Mouse (Mus musculus) liver, embryonic 11.5 days (tissue): ENCODE data around the gene Vmn1r37. TPM values are rescaled to one million over a fixed set of nuclear protein-coding genes. Genes with fewer than 3 reads are reported as not detected.
"Not testable (repeated sequence)": the region's sequence is repeated elsewhere in the genome, so short reads cannot be mapped to it uniquely, and the experiment has no call there.

ENCODE experiments used
- ATAC-seq: fragments of 200-750 bp; cut with Nextera tagmentation; replicated peaks from 2 replicates; pipeline ENCODE4 v1.8.0; 2017; ENCODE audit warnings: moderate number of reproducible peaks, mild to moderate bottlenecking, moderate TSS enrichment, moderate library complexity; ENCODE audit not compliant: low FRiP score
- DNase-seq: peaks from one replicate; pipeline ENCODE4 v3.0.0-alpha.2; 2017; ENCODE audit warnings: low spot score
- H3K27ac ChIP-seq: fragments of 300-500 bp; sonication (generic); 2 replicates; pipeline ENCODE4 v1.5.1; 2014; ENCODE audit warnings: mild to moderate bottlenecking, low read depth, low read length, control low read depth
- H3K27me3 ChIP-seq: fragments of 300-500 bp; sonication (generic); replicated peaks from 2 replicates; pipeline ENCODE4 v1.6.1; 2014; ENCODE audit warnings: low read length, mixed read lengths; ENCODE audit not compliant: control insufficient read depth, insufficient read depth
- H3K36me3 ChIP-seq: fragments of 300-500 bp; sonication (generic); 2 replicates; pipeline ENCODE4 v1.6.1; 2014; ENCODE audit warnings: mild to moderate bottlenecking, low read length, moderate library complexity, mixed read lengths; ENCODE audit not compliant: control insufficient read depth, insufficient read depth
- H3K4me1 ChIP-seq: fragments of 300-500 bp; sonication (generic); replicated peaks from 2 replicates; pipeline ENCODE4 v1.6.1; 2014; ENCODE audit warnings: low read length, mixed read lengths; ENCODE audit not compliant: control insufficient read depth, insufficient read depth
- H3K4me2 ChIP-seq: fragments of 300-500 bp; sonication (generic); 2 replicates; pipeline ENCODE4 v1.6.1; 2014; ENCODE audit warnings: mild to moderate bottlenecking, control low read depth, moderate library complexity
- H3K4me3 ChIP-seq: fragments of 300-500 bp; sonication (generic); 2 replicates; pipeline ENCODE4 v1.5.1; 2014; ENCODE audit warnings: low read depth, low read length, control low read depth
- H3K9ac ChIP-seq: fragments of 300-500 bp; sonication (generic); 2 replicates; pipeline ENCODE4 v1.6.1; 2014; ENCODE audit warnings: low read depth, low read length, control low read depth
- H3K9me3 ChIP-seq: fragments of 300-500 bp; sonication (generic); 2 replicates; pipeline ENCODE4 v1.6.1; 2016; ENCODE audit warnings: low read length, inconsistent platforms, mixed read lengths; ENCODE audit not compliant: control insufficient read depth
- WGBS: fragments of 180-500 bp; shearing (Covaris S2); extraction: QIAGEN DNeasy Blood & Tissue Kit; methylation state at CpG from one replicate; pipeline ENCODE4 v1.1.7; 2014; 5-methylcytosine and 5-hydroxymethylcytosine counted together
- polyA plus RNA-seq: library from polyadenylated mRNA; unstranded; fragments of >200 nt; fragmentation: Nextera tagmentation; extraction: Ambion mirVana; gene quantifications from 2 replicates; pipeline ENCODE4 v1.2.1, GENCODE M21; 2014

Gene Vmn1r37
- not detected in 2 replicates for polyA plus RNA-seq

DNA sequence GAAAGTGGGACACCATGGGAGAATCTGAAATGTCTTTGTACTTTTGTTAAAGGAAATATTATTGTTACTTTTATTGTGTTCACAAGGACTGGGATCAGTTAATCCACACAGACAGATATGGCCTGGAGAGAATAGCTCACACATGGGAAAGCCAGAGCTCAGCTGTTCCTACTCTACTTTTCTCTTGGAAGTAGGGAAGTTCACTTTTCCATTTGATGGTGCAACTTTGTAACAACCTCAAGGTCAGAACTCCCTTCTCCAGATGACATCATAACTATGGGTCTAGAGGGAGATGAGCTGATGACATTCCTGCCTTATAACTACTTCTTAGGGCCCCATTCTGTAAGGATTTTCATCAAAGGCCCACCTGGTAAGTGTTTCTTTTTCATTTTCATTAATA, at the start of gene Vmn1r37:
TSS of gene Vmn1r37 (plus strand) at position 301 of the 400 bp plus-strand sequence.
- not testable (repeated sequence) for H3K27me3 ChIP-seq, H3K4me1 ChIP-seq, H3K36me3 ChIP-seq, H3K9ac ChIP-seq, DNase-seq, ATAC-seq, H3K9me3 ChIP-seq, H3K27ac ChIP-seq, H3K4me3 ChIP-seq, H3K4me2 ChIP-seq

DNA sequence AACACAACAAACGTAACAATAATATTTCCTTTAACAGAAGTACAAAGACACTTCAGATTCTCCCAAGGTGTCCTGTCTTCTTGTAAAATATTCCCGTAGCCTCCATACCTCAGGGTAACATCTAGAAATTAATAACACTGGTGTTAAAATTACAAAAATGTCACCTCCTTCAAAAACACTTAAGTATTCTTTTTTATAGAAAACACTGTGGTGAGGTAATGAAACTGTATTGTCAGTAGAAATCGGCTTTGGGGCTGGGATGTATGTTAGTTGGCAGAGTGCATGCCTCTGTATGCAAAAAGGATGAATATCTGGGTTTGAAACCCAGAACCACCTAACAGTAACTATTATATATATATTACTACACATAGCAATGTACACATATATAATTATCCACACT, 43.4 kb upstream of the Vmn1r37 start, which contains the start of gene Vmn1r35:
TSS of gene Vmn1r35 (minus strand) at position 101 of the 400 bp plus-strand sequence.
- WGBS, result 74% methylated on average over 3 of the region's 3 CpGs
- no peak for ATAC-seq

GRCm38 (mm10) chr6:66708901-66709300, 20.3 kb upstream of the Vmn1r37 start:
- no peak overlapping the region for H3K4me3 ChIP-seq
- no peak overlapping the region for H3K4me2 ChIP-seq
- H3K36me3 ChIP-seq, result no peaks in the 10 kb centered on the region
- no peaks in the 10 kb centered on the region for H3K9me3 ChIP-seq
- ATAC-seq (no peak), DNase-seq (no peak)
- no peak overlapping the region for H3K27ac ChIP-seq
- H3K27me3 ChIP-seq, result no peaks in the 10 kb centered on the region
- H3K9ac ChIP-seq, result no peak overlapping the region
- H3K4me1 ChIP-seq, result no peaks in the 10 kb centered on the region

More for the DNA sequence above, 43.4 kb upstream of the Vmn1r37 start, which contains the start of gene Vmn1r35:
- H3K27me3 ChIP-seq, result no peaks in the 10 kb centered on the region
- H3K4me2 ChIP-seq, result no peak within 1 kb of the TSS
- H3K36me3 ChIP-seq, result no peaks in the 10 kb centered on the region
- H3K9ac ChIP-seq, result no peak within 1 kb of the TSS
- no peaks in the 10 kb centered on the region for H3K4me1 ChIP-seq
- no peaks in the 10 kb centered on the region for H3K9me3 ChIP-seq
- no peak within 1 kb of the TSS for H3K27ac ChIP-seq
- H3K4me3 ChIP-seq, result no peak within 1 kb of the TSS
- no peak for DNase-seq

DNA sequence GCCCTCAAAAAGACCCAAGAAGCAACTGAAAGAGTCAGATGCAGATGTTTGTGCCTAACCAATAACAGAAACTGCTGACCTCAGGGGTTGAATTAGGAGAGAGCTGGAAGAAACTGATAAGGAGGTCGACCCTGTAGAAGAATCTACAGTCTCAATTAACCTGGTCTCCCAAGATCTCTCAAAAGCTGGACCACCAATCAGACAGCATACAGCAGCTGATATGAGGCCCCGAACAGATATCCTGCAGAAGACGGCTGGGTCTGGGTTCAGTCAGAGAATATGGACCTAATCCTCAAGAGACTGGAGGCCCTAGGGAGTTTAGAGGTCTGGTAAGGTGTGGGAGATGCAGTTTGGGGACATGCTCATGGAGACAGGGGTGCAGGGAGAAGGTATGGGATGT, 15.3 kb upstream of the Vmn1r37 start:
- DNase-seq (no peak), ATAC-seq (peak; percentile 68)
- Histone ChIP-seq H3K27ac (no peak overlapping the region), H3K27me3 (no peaks in the 10 kb centered on the region), H3K36me3 (no peaks in the 10 kb centered on the region), H3K4me1 (no peaks in the 10 kb centered on the region), H3K9me3 (no peaks in the 10 kb centered on the region), H3K4me2 (no peak overlapping the region), H3K4me3 (no peak overlapping the region), H3K9ac (no peak overlapping the region)
- WGBS, result 41% methylated on average over 3 of the region's 3 CpGs

DNA sequence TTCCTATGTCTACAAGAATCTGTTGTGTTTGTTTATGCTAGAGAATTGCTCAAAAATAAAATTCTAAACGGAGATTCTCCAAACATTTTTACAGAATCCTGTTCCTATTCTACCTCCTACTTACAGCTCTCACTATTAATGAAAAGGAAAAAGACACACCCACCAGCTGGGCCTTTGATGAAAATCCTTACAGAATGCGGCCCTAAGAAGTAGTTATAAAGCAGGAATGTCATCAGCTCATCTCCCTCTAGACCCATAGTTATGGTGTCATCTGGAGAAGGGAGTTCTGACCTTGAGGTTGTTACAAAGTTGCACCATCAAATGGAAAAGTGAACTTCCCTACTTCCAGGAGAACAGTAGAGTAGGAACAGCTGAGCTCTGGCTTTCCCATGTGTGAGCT, 10.1 kb upstream of the Vmn1r37 start, which contains the start of gene Vmn1r36:
TSS of gene Vmn1r36 (minus strand) at position 101 of the 400 bp plus-strand sequence.
- WGBS, result 47% methylated on average over 2 of the region's 2 CpGs
- H3K4me3 ChIP-seq, ATAC-seq, H3K36me3 ChIP-seq, H3K9me3 ChIP-seq, H3K4me2 ChIP-seq, H3K4me1 ChIP-seq, H3K9ac ChIP-seq, H3K27ac ChIP-seq, DNase-seq, H3K27me3 ChIP-seq: not testable (repeated sequence)

DNA sequence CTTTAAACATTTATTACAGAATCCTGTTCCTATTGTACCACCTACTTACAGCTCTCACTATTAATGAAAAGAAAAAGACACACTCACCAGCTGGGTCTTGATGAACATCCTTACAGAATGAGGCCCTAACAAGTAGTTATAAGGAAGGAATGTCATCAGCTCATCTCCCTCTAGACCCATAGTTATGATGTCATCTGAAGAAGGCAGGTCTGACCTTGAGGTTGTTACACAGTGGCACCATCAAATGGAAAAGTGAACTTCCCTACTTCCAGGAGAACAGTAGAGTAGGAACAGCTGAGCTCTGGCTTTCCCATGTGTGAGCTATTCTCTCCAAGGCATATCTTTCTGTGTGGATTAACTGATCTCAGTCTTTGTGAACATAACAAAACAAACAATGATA, 53.3 kb downstream of the Vmn1r37 start, which contains the start of gene Vmn1r38:
TSS of gene Vmn1r38 (minus strand) at position 101 of the 400 bp plus-strand sequence.
- H3K4me2 ChIP-seq, H3K36me3 ChIP-seq, H3K4me1 ChIP-seq, H3K27me3 ChIP-seq, H3K27ac ChIP-seq, ATAC-seq, DNase-seq, H3K4me3 ChIP-seq, H3K9ac ChIP-seq, H3K9me3 ChIP-seq: not testable (repeated sequence)

Other genes starting within 250 kb of the Vmn1r37 start
- 131 and 137 TPM in 2 replicates for gene Mad2l1, start 194.0 kb upstream of the Vmn1r37 start, polyA plus RNA-seq
- 0.09 TPM in 1 of 2 replicates, not detected in the other for gene Vmn1r32, start 169.3 kb upstream of the Vmn1r37 start, polyA plus RNA-seq
- gene Vmn1r33, start 111.1 kb upstream of the Vmn1r37 start, polyA plus RNA-seq, result not detected in 2 replicates
- gene Vmn1r34, start 85.5 kb upstream of the Vmn1r37 start, polyA plus RNA-seq, result not detected in 2 replicates
- gene Vmn1r35, start 43.5 kb upstream of the Vmn1r37 start, polyA plus RNA-seq, result not detected in 2 replicates
- not detected in 2 replicates for gene Vmn1r36, start 10.2 kb upstream of the Vmn1r37 start, polyA plus RNA-seq
- gene Vmn1r38, start 53.2 kb downstream of the Vmn1r37 start, polyA plus RNA-seq, result not detected in 2 replicates
- gene Vmn1r39, start 81.2 kb downstream of the Vmn1r37 start, polyA plus RNA-seq, result not detected in 2 replicates
- 51.5 and 59.6 TPM in 2 replicates for gene Gng12, start 167.0 kb downstream of the Vmn1r37 start, polyA plus RNA-seq